Mouse (Mus musculus): ENCODE results near the gene Slfn8. TPM values are rescaled to one million over a fixed set of nuclear protein-coding genes. Genes with fewer than 3 reads are reported as not detected.

Slfn8 gene
- polyA plus RNA-seq, 1 experiment from 2014 or later = 0.43 TPM

- no peak overlapping the region for H3K4me3 ChIP-seq (ENCODE audit: low read depth, low read length)
- H3K9me3 ChIP-seq (ENCODE audit: control insufficient read depth, low read length) = no peaks in the 10 kb centered on the region
- H3K4me1 ChIP-seq (replicated peaks; ENCODE audit: control insufficient read depth, insufficient read depth, low read length) = no peaks in the 10 kb centered on the region; the same call in 1 of the 2 replicates
- H3K27ac ChIP-seq (ENCODE audit: low read depth) = no peak overlapping the region
- H3K9ac ChIP-seq (ENCODE audit: low read length) = no peak overlapping the region
- no peaks in the 10 kb centered on the region for H3K36me3 ChIP-seq (ENCODE audit: control insufficient read depth, insufficient read depth, low read length)
- H3K27me3 ChIP-seq (replicated peaks; ENCODE audit: control insufficient read depth, insufficient read depth, low read length) = peaks cover 52% of the 10 kb centered on the region
- ATAC-seq (replicated peaks; ENCODE audit: low FRiP score, low TSS enrichment, low read depth) (no peak), DNase-seq (ENCODE audit: low spot score) (no peak)
- 62% methylated on average over 9 of the region's 9 CpGs for WGBS
- H3K4me2 ChIP-seq (ENCODE audit: low read length) = no peak overlapping the region
These were observed 67.7 kb downstream of the Slfn8 start for GRCm38 (mm10) chr11:82952612-82953542.

Small RNA genes lying within 50 kb of the gene (microRNA-seq; reads per million reads assigned to microRNA genes)
- not detected for gene Gm27598
- not detected for gene Mir7679

Other genes with a start within 250 kb of the Slfn8 start
- gene Lig3, start 239.7 kb downstream of the Slfn8 start, polyA plus RNA-seq (2014; fragmentation: Nextera tagmentation; extraction: Ambion mirVana) = 37.4 and 37.6 TPM in 2 replicates
- gene Rffl, start 149.6 kb downstream of the Slfn8 start, polyA plus RNA-seq (2014; fragmentation: Nextera tagmentation; extraction: Ambion mirVana) = 12.1 and 13.5 TPM in 2 replicates
- gene Rad51d, start 130.2 kb downstream of the Slfn8 start, polyA plus RNA-seq (2014; fragmentation: Nextera tagmentation; extraction: Ambion mirVana) = 14.7 and 15.4 TPM in 2 replicates
- 0.11 and 0.22 TPM in 2 replicates for gene Fndc8, start 128.7 kb downstream of the Slfn8 start, polyA plus RNA-seq (2014; fragmentation: Nextera tagmentation; extraction: Ambion mirVana)
- 40.3 and 42.5 TPM in 2 replicates for gene Nle1, start 112.4 kb downstream of the Slfn8 start, polyA plus RNA-seq (2014; fragmentation: Nextera tagmentation; extraction: Ambion mirVana)
- 1.6 TPM in 2 replicates for gene Unc45b, start 110.3 kb downstream of the Slfn8 start, polyA plus RNA-seq (2014; fragmentation: Nextera tagmentation; extraction: Ambion mirVana)
- 1.3 and 1.6 TPM in 2 replicates for gene Slfn5, start 69.5 kb downstream of the Slfn8 start, polyA plus RNA-seq (2014; fragmentation: Nextera tagmentation; extraction: Ambion mirVana)
- gene Slfn9, start 29.0 kb downstream of the Slfn8 start, polyA plus RNA-seq (2014; fragmentation: Nextera tagmentation; extraction: Ambion mirVana) = 16.9 and 19.5 TPM in 2 replicates
- gene Slfn2, start 44.3 kb upstream of the Slfn8 start, polyA plus RNA-seq (2014; fragmentation: Nextera tagmentation; extraction: Ambion mirVana) = 4.6 and 5.4 TPM in 2 replicates
- not detected in 2 replicates for gene Slfn1, start 96.0 kb upstream of the Slfn8 start, polyA plus RNA-seq (2014; fragmentation: Nextera tagmentation; extraction: Ambion mirVana)
- 0.09 and 0.27 TPM in 2 replicates for gene Slfn4, start 154.4 kb upstream of the Slfn8 start, polyA plus RNA-seq (2014; fragmentation: Nextera tagmentation; extraction: Ambion mirVana)
- gene Slfn3, start 170.5 kb upstream of the Slfn8 start, polyA plus RNA-seq (2014; fragmentation: Nextera tagmentation; extraction: Ambion mirVana) = 0.85 and 0.89 TPM in 2 replicates